Mouse (Mus musculus): Measurements from ENCODE around the gene 4930539E08Rik.

GRCm38 (mm10) chr17:28871831-28872230, 43.3 kb downstream of the 4930539E08Rik start:
- TF ChIP-seq CTCF (IDR thresholded peaks at IDR 0.05; ENCODE audit: control insufficient read depth, insufficient read depth, low read length) (no peak), POLR2A (IDR thresholded peaks at IDR 0.05; ENCODE audit: borderline replicate concordance, control insufficient read depth, low read depth, low read length) (no peak)

Data from bone marrow, adult 2 months (tissue).